Mouse (Mus musculus) ES-Bruce4 (cell line): Measurements from ENCODE around the gene Nars2.

Source experiments
- CTCF ChIP-seq: IDR thresholded peaks from one replicate; pipeline ENCODE4 v1.8.1; 2011; ENCODE audit warnings: low read depth, low read length
- POLR2A ChIP-seq: IDR thresholded peaks from one replicate; pipeline ENCODE4 v1.8.1; 2011; ENCODE audit warnings: low read length; ENCODE audit not compliant: insufficient read depth

DNA sequence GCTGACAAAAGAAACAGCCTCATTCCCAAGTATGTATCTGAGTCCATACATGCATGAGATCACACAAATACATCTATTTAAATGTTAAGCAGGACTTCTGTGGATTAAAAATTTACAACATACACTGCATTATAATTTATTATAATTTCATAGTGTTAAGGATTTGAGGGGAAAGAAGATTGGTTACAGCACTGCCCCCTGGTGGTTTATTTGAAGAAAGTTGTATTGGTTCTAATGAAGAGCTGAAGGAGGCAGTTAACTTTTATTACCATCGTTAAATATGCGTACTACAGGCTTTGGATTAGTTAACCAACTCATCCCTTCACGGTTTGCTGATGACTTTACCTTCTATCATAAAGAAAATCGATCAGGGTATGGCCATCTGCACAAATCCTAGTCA, 134.0 kb downstream of the Nars2 start:
- TF ChIP-seq POLR2A (no peak), CTCF (no peak)
